Mouse (Mus musculus): ENCODE measurements around the gene Thada.
A peak's percentile ranks its signal among the peaks of the same experiment; 100 is the strongest.
"Not testable (repeated sequence)": the region's sequence is repeated elsewhere in the genome, so short reads cannot be mapped to it uniquely, and the experiment has no call there.

The Thada gene

DNA sequence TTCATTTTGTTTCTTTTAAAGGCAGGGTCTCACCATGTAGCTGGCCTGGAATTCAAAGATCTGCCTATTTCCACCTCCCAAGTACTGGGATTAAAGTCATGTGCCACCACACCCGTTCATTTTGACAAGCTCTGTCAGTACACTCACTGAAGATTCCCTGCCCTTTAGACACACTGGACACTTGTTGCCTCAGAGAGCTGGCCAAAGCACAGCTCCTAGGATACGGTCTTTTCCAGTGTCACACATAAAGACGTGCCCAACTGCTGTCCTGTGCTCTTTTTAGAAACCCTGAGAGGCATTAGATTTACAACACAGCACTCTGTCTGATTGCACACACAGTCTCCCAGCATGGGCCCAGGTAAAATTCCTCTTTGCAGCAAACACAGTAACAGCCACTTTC, 248.3 kb downstream of the Thada start:
- DNase-seq (ENCODE audit: low spot score) = no peak

- no peak for DNase-seq (ENCODE audit: low spot score)
Measured at GRCm38 (mm10) chr17:84215264-84215960, 250.6 kb downstream of the Thada start.

DNA sequence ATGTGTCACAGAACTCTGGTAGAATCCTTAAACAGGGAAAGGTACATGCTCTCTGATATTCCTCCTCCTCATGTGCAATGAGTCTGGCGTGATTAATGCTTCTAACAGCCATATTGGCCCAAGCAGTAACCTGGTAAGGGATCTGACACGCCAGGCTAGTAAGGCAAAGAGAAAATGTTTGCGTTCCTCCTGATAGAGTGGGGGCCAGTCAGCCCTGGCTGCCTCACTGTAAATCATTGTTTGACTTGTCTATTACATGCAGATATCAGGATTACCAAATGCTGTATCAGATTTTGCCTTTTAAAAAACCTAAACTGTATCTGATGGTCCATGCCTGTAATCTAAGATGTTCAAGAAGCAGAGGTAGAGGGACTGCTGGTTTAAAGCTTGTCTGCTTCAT, 252.5 kb downstream of the Thada start:
- no peak for DNase-seq (ENCODE audit: low spot score)

DNA sequence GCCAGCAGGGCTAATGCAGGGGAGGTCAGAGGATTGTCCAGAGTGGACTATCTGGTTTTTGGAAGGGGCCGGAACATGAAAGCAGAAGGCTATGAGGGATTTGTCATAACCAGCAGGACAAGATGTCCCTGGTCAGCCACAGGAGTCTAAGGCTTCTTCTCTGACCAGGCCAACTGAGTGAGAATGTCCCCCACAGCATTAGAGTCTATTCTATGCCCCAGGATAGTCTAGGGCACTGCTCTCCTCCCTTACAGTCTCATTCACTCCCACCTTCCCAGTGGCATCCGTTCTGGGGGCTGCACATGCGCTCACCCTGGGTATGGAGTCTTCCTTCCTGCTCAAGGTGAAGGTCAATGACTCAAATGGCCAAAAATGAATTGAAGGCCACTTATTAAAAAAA, 258.4 kb downstream of the Thada start:
- DNase-seq (ENCODE audit: low spot score) = no peak

DNA sequence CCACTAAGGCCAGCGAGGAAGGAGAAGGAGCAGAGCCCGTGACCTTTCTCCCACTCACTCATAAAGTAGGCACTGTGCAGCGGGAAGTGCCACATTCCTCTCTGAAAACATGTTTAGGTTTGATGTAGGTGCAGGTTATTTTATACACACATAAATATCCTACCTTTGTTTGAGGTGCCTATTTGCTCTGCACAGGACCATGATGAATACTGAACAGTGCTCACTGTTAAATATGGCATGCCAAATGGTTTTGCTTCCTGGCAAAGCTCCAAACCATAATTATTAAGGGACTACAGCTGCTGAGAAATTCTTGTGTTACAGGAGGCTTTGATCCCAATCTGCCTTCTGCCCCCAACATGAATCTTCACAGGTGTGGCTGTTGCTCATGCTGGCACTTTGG, 259.8 kb downstream of the Thada start:
- no peak for DNase-seq (ENCODE audit: low spot score)

DNA sequence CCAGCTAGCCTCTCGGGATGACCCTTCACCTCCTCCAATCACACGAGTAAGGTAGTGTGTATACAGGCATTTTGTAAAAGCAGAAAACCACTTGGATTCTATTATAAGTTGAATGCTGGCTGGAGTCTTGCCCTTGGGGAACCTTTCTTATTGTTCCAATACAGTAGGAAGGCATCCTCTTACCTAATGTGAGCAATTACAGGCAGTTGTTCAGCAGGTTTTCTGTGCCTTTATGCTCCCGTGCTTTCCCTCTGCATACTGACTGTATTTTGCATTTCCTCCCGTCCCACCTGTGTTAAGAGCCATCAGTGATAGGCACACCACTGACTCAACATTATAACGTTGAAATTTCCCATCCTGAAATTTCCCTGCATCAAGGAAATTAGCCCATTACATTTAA, 261.0 kb downstream of the Thada start:
- DNase-seq (ENCODE audit: low spot score) = no peak

DNA sequence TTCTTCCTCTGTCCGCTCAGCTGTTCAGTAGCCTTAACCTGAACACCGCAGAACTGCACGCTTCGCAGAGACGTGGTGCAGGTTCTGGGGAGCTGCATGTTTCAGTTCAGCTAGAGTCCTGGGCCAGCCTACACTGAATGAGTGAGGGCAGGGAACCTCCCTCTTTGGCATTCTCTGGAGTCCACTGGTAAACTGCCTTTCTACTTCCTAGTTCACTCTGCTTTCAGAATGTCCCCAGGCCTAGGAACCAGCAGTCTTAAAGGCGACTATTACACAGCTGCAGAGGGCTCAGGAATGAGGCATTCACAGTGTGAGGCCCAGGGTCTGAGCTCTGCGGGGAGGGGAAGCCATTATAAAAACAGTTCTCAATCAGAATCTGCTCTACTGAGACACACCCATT, 262.7 kb downstream of the Thada start:
- DNase-seq (ENCODE audit: low spot score) = no peak

DNA sequence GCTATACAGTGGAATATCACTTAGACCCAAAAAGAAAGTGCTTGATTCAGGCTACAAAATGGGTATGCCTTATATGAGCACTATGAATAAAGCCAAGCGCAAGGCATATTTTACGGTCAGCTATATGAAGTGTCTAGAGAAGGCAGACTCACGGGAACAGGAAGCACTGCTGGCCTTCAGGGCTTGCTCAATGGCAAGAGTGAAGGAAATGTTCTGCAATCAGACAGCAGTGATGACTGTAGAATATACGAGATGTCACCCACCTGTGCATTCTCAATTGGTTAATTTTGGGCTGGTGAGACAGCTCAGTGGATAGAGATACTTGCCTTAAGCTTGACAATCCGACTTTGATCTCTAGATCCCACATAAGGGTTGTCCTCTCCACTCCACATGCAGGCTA, 264.8 kb downstream of the Thada start:
- DNase-seq (ENCODE audit: low spot score) = no peak

DNA sequence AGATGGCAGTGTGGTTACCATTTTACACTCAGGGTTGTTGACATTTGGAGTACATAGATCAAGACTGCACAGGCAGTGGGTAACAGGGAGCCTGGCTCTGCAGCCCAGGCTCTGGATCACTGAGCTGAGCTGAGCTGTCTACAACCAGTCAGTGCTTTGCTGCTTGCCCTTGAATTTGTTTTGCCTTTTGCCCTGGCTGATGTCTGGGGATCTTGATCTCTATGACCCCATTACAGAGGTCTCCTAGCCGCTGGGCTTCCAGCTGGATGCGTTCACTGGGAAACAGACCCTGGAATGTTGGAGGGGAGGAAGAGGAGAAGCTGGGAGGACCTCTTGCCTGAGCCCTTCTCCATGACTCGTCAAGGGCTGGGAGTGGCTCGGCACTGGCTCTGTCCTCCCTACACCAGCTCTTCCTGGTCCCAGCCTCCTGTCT, 268.1 kb downstream of the Thada start:
- DNase-seq (ENCODE audit: low spot score) = peak; percentile 47

- no peak for DNase-seq (ENCODE audit: low spot score)
Measured at GRCm38 (mm10) chr17:84196329-84196728, 269.7 kb downstream of the Thada start.

DNA sequence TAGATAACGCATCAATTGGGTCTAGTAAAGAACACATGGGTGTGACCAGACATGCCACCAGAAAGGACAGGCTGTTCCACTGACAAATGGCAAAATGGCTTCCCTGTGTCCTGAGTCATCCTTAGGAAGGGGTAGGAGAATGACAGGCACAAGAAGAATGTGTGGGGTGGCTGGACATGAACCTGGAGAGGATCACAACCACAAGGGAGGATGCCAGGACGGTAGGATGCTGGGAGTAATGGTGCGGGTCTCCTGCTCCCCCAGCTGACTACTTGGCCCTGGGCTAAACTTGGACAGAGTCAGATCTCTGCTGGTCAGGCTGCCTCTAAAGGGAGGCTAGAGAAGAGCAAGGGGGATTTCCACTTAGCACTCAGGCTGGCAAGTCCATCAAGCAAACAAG, 270.2 kb downstream of the Thada start:
- DNase-seq (ENCODE audit: low spot score) = no peak

GRCm38 (mm10) chr17:84195003-84195395, 271.0 kb downstream of the Thada start:
- DNase-seq (ENCODE audit: low spot score) = no peak

- no peak for DNase-seq (ENCODE audit: low spot score)
Measured at GRCm38 (mm10) chr17:84194282-84195002, 271.6 kb downstream of the Thada start.

DNA sequence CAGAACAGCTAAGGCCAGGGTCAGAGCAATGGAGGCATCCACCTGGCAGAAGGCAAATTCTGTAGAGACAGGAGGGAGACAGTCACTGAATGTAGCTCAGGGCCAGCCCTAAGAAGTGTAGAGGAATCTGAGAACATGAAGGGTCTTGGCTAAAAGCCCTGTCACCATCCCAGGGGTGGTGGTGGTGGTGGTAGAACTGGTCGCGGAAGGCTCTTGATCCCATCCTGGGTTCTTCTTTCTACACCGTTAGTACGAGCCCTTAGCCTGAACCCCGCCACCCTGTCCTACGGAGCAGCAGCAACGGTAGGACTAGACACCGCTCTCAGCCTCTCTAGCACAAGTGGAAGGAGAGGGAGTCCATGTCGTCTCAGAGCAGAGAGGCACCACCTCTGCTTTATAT, 272.6 kb downstream of the Thada start:
- DNase-seq (ENCODE audit: low spot score) = no peak

DNA sequence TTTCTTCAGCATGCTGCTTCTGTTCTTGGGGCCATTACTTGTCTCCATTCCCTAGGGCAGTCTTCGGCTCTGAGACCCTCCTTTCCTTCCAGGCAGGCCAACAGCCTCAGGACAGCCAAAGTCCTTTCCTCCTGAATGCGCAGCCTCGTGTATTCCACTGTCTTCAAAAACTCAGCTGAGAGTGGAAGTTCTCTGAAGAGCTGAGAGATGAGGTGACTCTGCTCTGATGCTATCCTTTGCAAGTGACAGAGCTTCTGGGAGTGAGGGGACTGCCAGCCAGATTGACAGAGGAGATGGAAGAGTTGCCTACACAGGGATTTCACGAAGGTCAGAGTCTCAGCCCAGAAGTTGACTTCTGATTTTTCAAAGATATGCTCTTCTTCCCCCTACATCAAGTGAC, 274.1 kb downstream of the Thada start:
- no peak for DNase-seq (ENCODE audit: low spot score)

- DNase-seq (ENCODE audit: low spot score) = peak; percentile 91
Measured at GRCm38 (mm10) chr17:84190885-84191284, 275.1 kb downstream of the Thada start.

- DNase-seq (ENCODE audit: low spot score) = no peak
Measured at GRCm38 (mm10) chr17:84189127-84189854, 276.7 kb downstream of the Thada start.

DNA sequence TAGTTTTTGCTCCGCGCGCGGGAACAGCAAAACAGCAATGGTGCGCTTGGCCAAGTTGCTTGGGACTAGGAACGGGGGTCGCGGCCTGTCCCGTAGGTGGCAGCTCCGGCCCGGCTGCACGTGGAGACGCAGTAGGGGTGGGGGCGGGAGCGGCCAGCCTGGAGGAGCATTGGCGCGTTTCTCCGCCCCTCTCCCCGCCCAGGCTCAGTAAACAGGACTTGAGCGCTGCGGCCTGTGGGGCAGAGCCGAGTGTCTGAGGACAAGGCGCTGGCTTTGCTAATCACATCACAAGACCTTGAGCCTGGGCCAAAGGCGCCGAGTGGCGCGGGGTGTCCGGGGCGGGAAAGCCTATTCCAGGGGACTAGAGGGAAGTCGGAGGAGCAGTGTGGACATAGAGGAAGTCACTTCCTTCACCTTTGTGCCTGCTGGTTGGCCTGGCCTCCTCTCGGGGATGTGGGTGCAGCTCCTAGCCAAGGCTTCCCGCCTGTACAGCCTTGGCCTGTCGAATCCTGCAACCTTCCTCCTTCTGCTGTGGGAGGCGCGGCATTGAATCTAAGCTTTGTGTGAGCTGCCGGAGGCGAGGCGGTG, 277.5 kb downstream of the Thada start:
- peak; percentile 95 for DNase-seq (ENCODE audit: low spot score)

DNA sequence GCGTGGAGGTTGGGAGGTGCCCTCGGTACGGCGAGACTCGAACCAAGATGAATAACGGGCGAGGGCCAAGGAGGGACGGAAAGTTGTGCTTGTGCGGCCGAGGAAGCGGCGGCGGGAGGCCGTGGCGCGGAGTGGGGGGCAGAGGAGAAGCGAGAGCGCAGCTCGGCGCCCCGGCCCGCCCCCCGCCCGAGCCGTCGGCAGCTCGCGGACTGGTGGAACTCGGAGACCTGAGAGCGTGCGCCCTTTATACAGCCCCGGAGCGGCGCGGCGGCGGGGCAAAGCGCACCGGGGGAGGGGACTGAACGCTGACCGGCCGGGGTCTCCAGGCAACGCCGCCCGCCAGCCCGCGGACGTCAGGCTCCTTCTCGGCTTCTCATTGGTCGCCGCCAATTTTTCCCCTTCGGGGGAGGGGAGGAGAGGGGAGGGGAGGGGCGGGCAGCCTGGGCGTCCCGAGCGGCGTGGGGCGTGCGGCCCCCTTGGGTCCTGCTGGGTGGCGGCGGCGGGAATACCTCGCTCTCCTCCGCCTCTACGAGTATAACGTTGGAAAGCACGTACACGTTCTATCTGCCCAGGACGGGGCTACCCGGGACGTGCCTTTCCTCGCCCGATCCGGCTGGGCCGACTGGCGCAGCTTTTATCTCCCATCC, 278.2 kb downstream of the Thada start, which contains the start of gene Zfp36l2:
TSS of gene Zfp36l2 (minus strand) at position 221 of the 647 bp plus-strand sequence.
- DNase-seq (ENCODE audit: low spot score) = peak; percentile 96

- DNase-seq (ENCODE audit: low spot score) = not testable (repeated sequence)
Measured at GRCm38 (mm10) chr17:84187264-84187663, 278.7 kb downstream of the Thada start.

DNA sequence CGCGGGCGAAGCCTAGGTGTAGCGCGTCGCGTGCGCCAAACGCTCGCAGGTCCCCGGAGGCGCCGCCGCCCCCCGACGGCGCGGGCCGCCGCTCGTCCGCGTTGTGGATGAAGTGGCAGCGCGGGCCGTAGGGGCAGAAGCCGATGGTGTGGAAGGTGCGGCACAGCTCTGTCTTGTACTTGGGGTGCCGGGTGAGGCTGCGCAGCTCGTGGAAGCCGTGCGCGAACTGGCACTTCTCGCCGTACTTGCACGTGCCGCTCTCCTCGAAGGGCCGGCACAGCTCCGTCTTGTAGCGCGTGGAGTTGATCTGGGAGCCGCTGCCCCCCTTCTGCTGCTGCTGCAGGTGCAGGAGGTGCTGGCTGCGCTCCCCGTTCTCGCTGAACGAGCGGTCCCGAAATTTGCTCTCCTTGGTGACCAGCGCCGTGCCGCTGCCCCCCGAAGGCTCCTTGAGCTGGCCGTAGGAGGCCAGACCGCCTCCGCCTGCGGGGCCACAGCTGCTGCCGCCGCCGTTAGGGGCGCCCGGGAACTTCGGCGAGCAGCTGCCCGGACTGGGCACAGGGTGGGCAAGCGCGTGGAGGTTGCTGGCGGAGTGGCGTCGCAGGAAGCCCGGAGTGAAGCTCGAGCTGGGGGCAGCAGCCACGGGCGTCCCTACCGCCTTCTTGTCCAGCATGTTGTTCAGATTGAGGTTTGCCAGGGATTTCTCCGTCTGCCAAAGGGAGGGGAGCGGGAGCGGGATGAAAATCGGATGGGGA, 279.4 kb downstream of the Thada start:
- DNase-seq (ENCODE audit: low spot score) = peak; percentile 62
